Mouse (Mus musculus) heart, postnatal 0 days (tissue): Measurements from ENCODE around the gene Clspn.
A peak's percentile ranks its signal among the peaks of the same experiment; 100 is the strongest.

Experiments
- CTCF ChIP-seq: IDR thresholded peaks from 2 replicates; pipeline ENCODE4 v1.5.1; 2016; ENCODE audit warnings: antibody characterized with exemption, control low read depth, low read depth
- EP300 ChIP-seq: IDR thresholded peaks from 2 replicates; pipeline ENCODE4 v1.6.1; 2016; ENCODE audit warnings: antibody characterized with exemption, low read depth

DNA sequence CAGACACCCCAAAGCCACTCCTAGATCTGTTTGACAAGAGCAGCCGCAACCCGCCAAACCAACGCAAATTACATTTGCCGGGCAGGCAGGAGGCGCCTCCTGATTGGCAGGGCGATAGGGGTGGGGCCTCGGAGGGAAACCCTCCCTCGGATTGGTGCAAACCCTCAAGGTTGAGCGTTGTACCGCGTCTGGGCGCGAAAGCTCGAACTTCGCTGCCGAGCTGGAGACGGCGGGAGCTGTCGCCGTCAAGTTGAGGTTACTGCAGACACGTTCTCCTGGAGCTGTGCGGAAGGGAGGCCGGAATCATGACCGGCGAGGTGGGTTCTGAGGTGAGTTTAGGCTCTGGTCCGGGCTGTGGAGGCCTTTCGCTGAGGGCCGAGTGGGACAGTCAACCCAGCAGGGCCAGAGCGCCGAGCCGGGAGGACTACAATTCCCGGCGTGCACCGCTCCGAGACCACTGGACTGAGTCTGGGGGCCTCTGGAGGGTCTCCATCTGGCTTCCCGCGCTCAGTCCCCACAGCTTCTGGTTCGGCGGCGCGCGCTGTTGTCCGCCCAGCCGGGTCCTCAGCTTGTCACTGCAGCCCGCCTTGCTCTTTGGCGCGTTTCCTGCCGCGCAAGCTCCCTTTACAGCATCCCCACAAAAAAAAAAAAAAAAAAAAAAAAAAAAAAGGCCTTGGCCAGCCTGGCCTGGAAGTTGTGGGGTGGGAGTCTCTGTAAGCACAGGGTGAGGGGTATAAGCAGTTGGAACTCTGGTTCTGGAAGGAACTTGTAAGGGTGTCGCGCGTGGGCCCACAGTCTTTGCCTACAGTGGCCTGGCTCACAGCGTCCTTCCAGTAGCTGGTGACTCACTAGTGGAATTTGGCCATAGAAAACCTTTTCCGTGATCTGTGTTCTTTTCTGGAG is at the start of gene Clspn:
- 0 out of 2 replicates have a peak, but pooled peaks have one; percentile 5 for TF ChIP-seq CTCF
- no peak for TF ChIP-seq EP300
